Mouse (Mus musculus): ENCODE data around the gene Ccnd3. TPM values are rescaled to one million over a fixed set of nuclear protein-coding genes. Genes with fewer than 3 reads are reported as not detected.

Ccnd3 gene
- polyA plus RNA-seq, 2 experiments: 349 to 520 TPM

DNA sequence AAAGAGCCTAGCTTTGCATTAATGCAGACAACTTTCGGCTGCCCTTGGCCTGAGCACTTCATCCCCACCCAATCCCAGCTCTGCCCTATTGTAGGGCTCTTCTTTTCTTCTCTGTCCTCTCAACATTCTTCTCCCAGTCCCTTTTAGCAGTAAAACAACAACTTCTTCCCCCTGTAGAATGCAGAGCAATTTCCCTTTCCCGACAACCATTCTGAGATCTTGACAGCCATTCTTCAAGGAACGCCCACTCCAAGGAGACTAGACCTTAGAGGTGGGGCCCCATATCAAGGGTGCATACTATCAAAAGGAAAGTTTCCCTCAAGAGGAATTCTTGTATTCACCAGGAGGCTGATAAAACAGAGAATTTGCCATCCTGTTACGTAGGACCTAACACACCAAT lies 144.1 kb downstream of the Ccnd3 start:
- no peak overlapping the region for H3K4me2 ChIP-seq (replicated peaks; ENCODE audit: low read depth, low read length, severe bottlenecking)
- WGBS: 65% methylated on average over 4 of the region's 4 CpGs
- H3K27ac ChIP-seq (replicated peaks; ENCODE audit: low read depth, low read length): no peak overlapping the region
- no peak for TF ChIP-seq POLR2A (IDR thresholded peaks at IDR 0.05; ENCODE audit: borderline replicate concordance, extremely low read depth, insufficient read depth, insufficient read length)
- ATAC-seq (ENCODE audit: low FRiP score, low read depth): no peak
- no peak overlapping the region for H3K9ac ChIP-seq (ENCODE audit: low read depth, low read length, severe bottlenecking)
- peaks cover 4% of the 10 kb centered on the region; the same call in 1 of the 2 replicates for H3K36me3 ChIP-seq (ENCODE audit: control insufficient read depth, insufficient read depth, low read length)
- no peaks in the 10 kb centered on the region for H3K9me3 ChIP-seq (ENCODE audit: control insufficient read depth, low read length)
- no peaks in the 10 kb centered on the region for H3K4me1 ChIP-seq (ENCODE audit: control insufficient read depth, insufficient read depth, low read length)
- H3K4me3 ChIP-seq (replicated peaks; ENCODE audit: low read length): no peak overlapping the region
- H3K27me3 ChIP-seq (ENCODE audit: control insufficient read depth, insufficient read depth, low read length): no peaks in the 10 kb centered on the region
- DNase-seq (ENCODE audit: low spot score): no peak

Other genes with a start within 250 kb of the Ccnd3 start
- gene Mrps10, start 136.2 kb upstream of the Ccnd3 start, polyA plus RNA-seq (2012; rRNA removed): 42.8 and 51.3 TPM in 2 replicates
- 76.0 and 77.7 TPM in 2 replicates for gene Mrps10, start 136.2 kb upstream of the Ccnd3 start, polyA plus RNA-seq (2014; fragmentation: Nextera tagmentation; extraction: Ambion mirVana)
- 1.2 and 1.3 TPM in 2 replicates for gene Guca1b, start 119.7 kb upstream of the Ccnd3 start, polyA plus RNA-seq (2012; rRNA removed)
- 0.30 and 0.44 TPM in 2 replicates for gene Guca1b, start 119.7 kb upstream of the Ccnd3 start, polyA plus RNA-seq (2014; fragmentation: Nextera tagmentation; extraction: Ambion mirVana)
- 2.5 and 3.9 TPM in 2 replicates for gene Guca1a, start 104.5 kb upstream of the Ccnd3 start, polyA plus RNA-seq (2012; rRNA removed)
- gene Guca1a, start 104.5 kb upstream of the Ccnd3 start, polyA plus RNA-seq (2014; fragmentation: Nextera tagmentation; extraction: Ambion mirVana): 6.0 and 6.4 TPM in 2 replicates
- gene AI661453, start 68.4 kb upstream of the Ccnd3 start, polyA plus RNA-seq (2012; rRNA removed): 3.0 and 3.4 TPM in 2 replicates
- 2.6 and 2.7 TPM in 2 replicates for gene AI661453, start 68.4 kb upstream of the Ccnd3 start, polyA plus RNA-seq (2014; fragmentation: Nextera tagmentation; extraction: Ambion mirVana)
- gene 1700001C19Rik, start 67.7 kb upstream of the Ccnd3 start, polyA plus RNA-seq (2012; rRNA removed): 0.25 and 0.82 TPM in 2 replicates
- 0.50 and 0.68 TPM in 2 replicates for gene 1700001C19Rik, start 67.7 kb upstream of the Ccnd3 start, polyA plus RNA-seq (2014; fragmentation: Nextera tagmentation; extraction: Ambion mirVana)
- 46.4 and 52.2 TPM in 2 replicates for gene Taf8, start 2.8 kb upstream of the Ccnd3 start, polyA plus RNA-seq (2012; rRNA removed)
- 26.3 and 29.2 TPM in 2 replicates for gene Taf8, start 2.8 kb upstream of the Ccnd3 start, polyA plus RNA-seq (2014; fragmentation: Nextera tagmentation; extraction: Ambion mirVana)
- gene Bysl, start 106.4 kb downstream of the Ccnd3 start, polyA plus RNA-seq (2012; rRNA removed): 19.5 and 20.4 TPM in 2 replicates
- 20.6 and 24.0 TPM in 2 replicates for gene Bysl, start 106.4 kb downstream of the Ccnd3 start, polyA plus RNA-seq (2014; fragmentation: Nextera tagmentation; extraction: Ambion mirVana)
- gene Med20, start 106.5 kb downstream of the Ccnd3 start, polyA plus RNA-seq (2012; rRNA removed): 59.5 and 64.7 TPM in 2 replicates
- 50.6 and 55.0 TPM in 2 replicates for gene Med20, start 106.5 kb downstream of the Ccnd3 start, polyA plus RNA-seq (2014; fragmentation: Nextera tagmentation; extraction: Ambion mirVana)
- 1.3 and 1.4 TPM in 2 replicates for gene Gm20517, start 106.5 kb downstream of the Ccnd3 start, polyA plus RNA-seq (2012; rRNA removed)
- 0.72 and 1.4 TPM in 2 replicates for gene Gm20517, start 106.5 kb downstream of the Ccnd3 start, polyA plus RNA-seq (2014; fragmentation: Nextera tagmentation; extraction: Ambion mirVana)
- 17.6 and 20.8 TPM in 2 replicates for gene Usp49, start 125.6 kb downstream of the Ccnd3 start, polyA plus RNA-seq (2012; rRNA removed)
- gene Usp49, start 125.6 kb downstream of the Ccnd3 start, polyA plus RNA-seq (2014; fragmentation: Nextera tagmentation; extraction: Ambion mirVana): 5.0 and 5.2 TPM in 2 replicates
- 106 and 130 TPM in 2 replicates for gene Tomm6, start 183.3 kb downstream of the Ccnd3 start, polyA plus RNA-seq (2012; rRNA removed)
- gene Tomm6, start 183.3 kb downstream of the Ccnd3 start, polyA plus RNA-seq (2014; fragmentation: Nextera tagmentation; extraction: Ambion mirVana): 409 and 415 TPM in 2 replicates
- 16.0 and 26.2 TPM in 2 replicates for gene Frs3, start 184.0 kb downstream of the Ccnd3 start, polyA plus RNA-seq (2012; rRNA removed)
- 5.4 TPM in 2 replicates for gene Frs3, start 184.0 kb downstream of the Ccnd3 start, polyA plus RNA-seq (2014; fragmentation: Nextera tagmentation; extraction: Ambion mirVana)
- gene Gm21981, start 189.4 kb downstream of the Ccnd3 start, polyA plus RNA-seq (2012; rRNA removed): 2.6 and 3.0 TPM in 2 replicates
- gene Gm21981, start 189.4 kb downstream of the Ccnd3 start, polyA plus RNA-seq (2014; fragmentation: Nextera tagmentation; extraction: Ambion mirVana): 1.3 and 1.7 TPM in 2 replicates
- 0.52 and 1.9 TPM in 2 replicates for gene Prickle4, start 189.7 kb downstream of the Ccnd3 start, polyA plus RNA-seq (2012; rRNA removed)
- gene Prickle4, start 189.7 kb downstream of the Ccnd3 start, polyA plus RNA-seq (2014; fragmentation: Nextera tagmentation; extraction: Ambion mirVana): 1.3 TPM in 2 replicates
- gene Pgc, start 221.8 kb downstream of the Ccnd3 start, polyA plus RNA-seq (2012; rRNA removed): 0.55 and 1.4 TPM in 2 replicates
- gene Pgc, start 221.8 kb downstream of the Ccnd3 start, polyA plus RNA-seq (2014; fragmentation: Nextera tagmentation; extraction: Ambion mirVana): 0.18 and 0.23 TPM in 2 replicates
- 12.2 and 13.2 TPM in 2 replicates for gene Tfeb, start 232.0 kb downstream of the Ccnd3 start, polyA plus RNA-seq (2012; rRNA removed)
- gene Tfeb, start 232.0 kb downstream of the Ccnd3 start, polyA plus RNA-seq (2014; fragmentation: Nextera tagmentation; extraction: Ambion mirVana): 10.6 and 11.5 TPM in 2 replicates